Mouse (Mus musculus): Measurements from ENCODE around the gene Sergef.

Sergef gene

GRCm38 (mm10) chr7:46459200-46459599 is 180.4 kb downstream of the Sergef start:
- no peak for DNase-seq (ENCODE audit: low read depth in 2 of 2, low spot score in 2 of 2)

GRCm38 (mm10) chr7:46457889-46458288 is 181.7 kb downstream of the Sergef start:
- DNase-seq (ENCODE audit: low read depth in 2 of 2, low spot score in 2 of 2) = no peak

GRCm38 (mm10) chr7:46453930-46454679 is 185.5 kb downstream of the Sergef start:
- DNase-seq (ENCODE audit: low read depth in 2 of 2, low spot score in 2 of 2) = no peak

- DNase-seq (ENCODE audit: low read depth in 2 of 2, low spot score in 2 of 2) = no peak
These were observed 190.5 kb downstream of the Sergef start for GRCm38 (mm10) chr7:46448922-46449645.

- DNase-seq (ENCODE audit: low read depth in 2 of 2, low spot score in 2 of 2) = no peak
These were observed 192.0 kb downstream of the Sergef start for GRCm38 (mm10) chr7:46447473-46448165.

- DNase-seq (ENCODE audit: low read depth in 2 of 2, low spot score in 2 of 2) = no peak
These were observed 193.7 kb downstream of the Sergef start for GRCm38 (mm10) chr7:46445896-46446295.

GRCm38 (mm10) chr7:46443163-46443562 is 196.4 kb downstream of the Sergef start:
- DNase-seq (ENCODE audit: low read depth in 2 of 2, low spot score in 2 of 2) = no peak

GRCm38 (mm10) chr7:46438537-46439141 is 201.0 kb downstream of the Sergef start:
- no peak for DNase-seq (ENCODE audit: low read depth in 2 of 2, low spot score in 2 of 2)

GRCm38 (mm10) chr7:46435833-46436232 is 203.8 kb downstream of the Sergef start:
- peak in 1 of 2 experiments; percentile 7 for DNase-seq (ENCODE audit: low read depth in 2 of 2, low spot score in 2 of 2)

GRCm38 (mm10) chr7:46433874-46434273 is 205.7 kb downstream of the Sergef start:
- no peak for DNase-seq (ENCODE audit: low read depth in 2 of 2, low spot score in 2 of 2)

- no peak for DNase-seq (ENCODE audit: low read depth in 2 of 2, low spot score in 2 of 2)
These were observed 214.6 kb downstream of the Sergef start for GRCm38 (mm10) chr7:46425012-46425411.

- no peak for DNase-seq (ENCODE audit: low read depth in 2 of 2, low spot score in 2 of 2)
These were observed 215.7 kb downstream of the Sergef start for GRCm38 (mm10) chr7:46423951-46424350.

- peak; percentile 72 to 82 for DNase-seq (ENCODE audit: low read depth in 2 of 2, low spot score in 2 of 2)
These were observed 216.7 kb downstream of the Sergef start for GRCm38 (mm10) chr7:46422764-46423412.

GRCm38 (mm10) chr7:46422052-46422763 is 217.4 kb downstream of the Sergef start:
- no peak for DNase-seq (ENCODE audit: low read depth in 2 of 2, low spot score in 2 of 2)

- DNase-seq (ENCODE audit: low read depth in 2 of 2, low spot score in 2 of 2) = no peak
These were observed 218.1 kb downstream of the Sergef start for GRCm38 (mm10) chr7:46421535-46421934.

GRCm38 (mm10) chr7:46418102-46418622 is 221.4 kb downstream of the Sergef start:
- no peak for DNase-seq (ENCODE audit: low read depth in 2 of 2, low spot score in 2 of 2)

GRCm38 (mm10) chr7:46417467-46417866 is 222.1 kb downstream of the Sergef start:
- DNase-seq (ENCODE audit: low read depth in 2 of 2, low spot score in 2 of 2) = no peak

- DNase-seq (ENCODE audit: low read depth in 2 of 2, low spot score in 2 of 2) = no peak
These were observed 223.7 kb downstream of the Sergef start for GRCm38 (mm10) chr7:46415818-46416425.

GRCm38 (mm10) chr7:46413959-46414725 is 225.5 kb downstream of the Sergef start:
- no peak for DNase-seq (ENCODE audit: low read depth in 2 of 2, low spot score in 2 of 2)
